Mouse (Mus musculus): Measurements from ENCODE around the gene Sertad1. TPM values are rescaled to one million over a fixed set of nuclear protein-coding genes. Genes with fewer than 3 reads are reported as not detected.

Sertad1 gene
- polyA plus RNA-seq, 1 experiment from 2014 or later = 36.7 TPM

DNA sequence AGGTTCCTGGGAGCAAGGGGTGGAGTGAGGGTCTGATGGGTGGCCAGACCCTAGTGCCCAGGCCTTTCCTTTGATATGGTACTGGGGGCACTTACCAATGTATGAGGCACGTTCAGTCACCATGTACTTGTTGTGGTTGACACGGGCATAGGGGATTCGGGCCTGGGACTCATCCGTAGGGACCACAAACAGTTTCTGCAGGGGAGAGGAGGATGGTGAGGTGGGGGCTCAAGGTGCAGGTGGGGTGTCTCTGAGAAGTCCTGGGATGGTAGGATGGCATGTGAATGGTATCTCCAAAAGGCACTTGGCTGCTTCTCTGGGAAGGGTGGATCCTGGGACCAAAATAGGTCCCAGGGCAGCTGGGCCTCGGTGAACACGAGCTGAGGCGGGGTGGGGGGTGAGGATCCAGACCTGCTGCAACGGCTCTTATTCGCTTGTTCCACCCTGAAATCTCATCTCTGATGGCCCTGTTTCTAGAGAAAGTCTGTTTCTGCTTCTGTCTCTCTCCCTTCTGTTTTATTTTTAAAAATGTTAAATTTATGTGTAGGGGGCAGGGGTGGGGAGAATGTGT lies 45.9 kb downstream of the Sertad1 start:
- Histone ChIP-seq H3K4me1 (no peaks in the 10 kb centered on the region), H3K27ac (no peak overlapping the region), H3K27me3 (replicated peaks) (no peaks in the 10 kb centered on the region), H3K9ac (no peak overlapping the region), H3K4me3 (replicated peaks) (no peak overlapping the region), H3K36me3 (peaks cover 15% of the 10 kb centered on the region), H3K9me3 (no peaks in the 10 kb centered on the region), H3K4me2 (no peak overlapping the region)
- WGBS = 92% methylated on average over 9 of the region's 9 CpGs
- ATAC-seq (ENCODE audit: insufficient read depth, low FRiP score, low read depth) = no peak

DNA sequence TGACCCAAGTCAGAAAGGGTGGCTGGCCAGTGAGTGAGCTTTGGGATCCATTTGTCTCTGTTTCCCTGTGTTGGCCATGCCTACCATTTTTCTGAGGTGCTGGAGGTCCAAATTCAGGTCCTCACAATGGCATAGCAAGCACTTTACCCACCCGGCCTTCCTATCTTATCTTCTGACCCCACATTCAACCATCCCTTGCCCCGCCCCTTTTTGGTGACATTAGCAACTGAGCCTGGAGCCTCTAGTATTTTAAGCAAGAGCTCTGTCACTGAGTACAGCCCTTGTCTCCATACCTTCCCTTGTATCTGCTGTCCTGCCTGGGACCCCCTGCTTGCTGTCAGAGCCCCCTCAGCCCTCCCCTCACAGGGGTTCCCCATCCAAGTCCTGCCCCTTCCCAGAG lies 48.7 kb downstream of the Sertad1 start:
- no peaks in the 10 kb centered on the region for H3K9me3 ChIP-seq
- no peak overlapping the region for H3K9ac ChIP-seq
- no peak overlapping the region for H3K4me2 ChIP-seq
- peaks cover 15% of the 10 kb centered on the region for H3K36me3 ChIP-seq
- peak; percentile 36; the same call in 1 of the 2 replicates for ATAC-seq (ENCODE audit: insufficient read depth, low FRiP score, low read depth)
- H3K4me3 ChIP-seq (replicated peaks) = no peak overlapping the region
- no peak overlapping the region for H3K27ac ChIP-seq
- H3K27me3 ChIP-seq (replicated peaks) = no peaks in the 10 kb centered on the region
- no peaks in the 10 kb centered on the region for H3K4me1 ChIP-seq
- 64% methylated on average over 2 of the region's 2 CpGs for WGBS

DNA sequence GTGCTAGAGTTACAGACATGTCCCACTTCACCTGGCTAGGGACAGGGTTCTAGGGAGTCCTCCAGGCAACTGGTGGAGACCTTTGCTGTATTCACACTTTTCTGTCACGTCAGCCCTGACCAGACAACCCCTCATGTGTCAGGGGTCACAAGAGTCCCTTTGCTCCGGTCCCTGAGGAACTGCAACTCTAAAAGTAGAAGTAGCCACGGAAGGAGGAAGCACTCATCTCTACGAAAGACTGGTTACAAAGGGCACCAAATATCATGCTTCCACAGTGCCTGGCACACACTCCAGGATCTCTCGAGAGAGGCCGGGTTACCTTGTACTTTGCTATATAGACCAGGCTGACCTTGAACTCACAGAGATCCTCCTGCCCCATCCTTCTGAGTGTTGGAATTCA lies 49.9 kb downstream of the Sertad1 start:
- H3K4me1 ChIP-seq = 0 out of 2 replicates have a peak, but pooled peaks cover 4% of the 10 kb centered on the region
- no peak overlapping the region for H3K4me3 ChIP-seq (replicated peaks)
- ATAC-seq (ENCODE audit: insufficient read depth, low FRiP score, low read depth) = no peak
- H3K9ac ChIP-seq = no peak overlapping the region
- no peaks in the 10 kb centered on the region for H3K9me3 ChIP-seq
- H3K36me3 ChIP-seq = peaks cover 15% of the 10 kb centered on the region
- no peaks in the 10 kb centered on the region for H3K27me3 ChIP-seq (replicated peaks)
- H3K27ac ChIP-seq = no peak overlapping the region
- WGBS = 86% methylated on average over 6 of the region's 6 CpGs
- H3K4me2 ChIP-seq = no peak overlapping the region

DNA sequence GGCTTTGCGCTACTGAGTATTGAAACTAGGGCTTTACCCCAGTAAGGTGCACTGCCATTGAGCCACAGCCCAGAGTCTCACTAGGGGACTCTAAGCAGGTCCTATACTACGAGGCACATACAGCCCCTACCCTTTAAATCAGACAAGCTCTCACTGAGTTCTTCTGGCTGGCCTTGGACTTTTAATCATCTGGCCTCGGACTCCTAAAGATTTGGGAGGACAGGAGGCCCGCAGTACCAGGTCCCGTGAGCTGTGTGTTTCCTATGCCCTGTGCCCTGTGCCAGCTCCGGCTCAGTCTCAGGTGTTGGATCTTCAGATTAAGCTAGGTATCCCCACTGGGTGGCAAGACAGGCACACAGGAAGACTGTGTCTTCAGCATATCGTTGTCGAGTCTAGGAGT lies 51.3 kb downstream of the Sertad1 start:
- WGBS = 90% methylated on average over 8 of the region's 8 CpGs
- H3K4me1 ChIP-seq = 0 out of 2 replicates have a peak, but pooled peaks cover 5% of the 10 kb centered on the region
- no peaks in the 10 kb centered on the region for H3K9me3 ChIP-seq
- H3K4me2 ChIP-seq = no peak overlapping the region
- ATAC-seq (ENCODE audit: insufficient read depth, low FRiP score, low read depth) = no peak
- H3K4me3 ChIP-seq (replicated peaks) = no peak overlapping the region
- H3K27me3 ChIP-seq (replicated peaks) = no peaks in the 10 kb centered on the region
- H3K9ac ChIP-seq = no peak overlapping the region
- H3K36me3 ChIP-seq = peaks cover 11% of the 10 kb centered on the region
- H3K27ac ChIP-seq = no peak overlapping the region

DNA sequence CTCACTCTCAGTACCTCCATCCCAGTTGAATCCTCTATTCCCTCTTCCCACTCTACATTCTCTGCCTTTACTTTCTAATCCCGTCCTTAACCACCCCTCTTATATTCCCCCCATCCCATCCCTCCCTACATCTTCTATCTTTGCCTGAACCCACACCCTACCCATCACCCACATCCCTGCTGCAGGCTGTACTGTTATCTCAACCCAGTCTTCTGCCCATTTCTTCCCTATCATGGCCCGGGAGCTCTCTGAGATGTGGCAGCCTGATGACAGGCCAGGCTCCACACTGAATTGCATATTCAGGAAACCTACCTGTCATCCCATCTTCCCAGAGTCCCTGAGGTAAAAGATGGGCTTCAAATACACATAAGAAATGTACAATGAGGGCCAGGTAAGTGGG lies 52.1 kb downstream of the Sertad1 start:
- peaks cover 11% of the 10 kb centered on the region for H3K36me3 ChIP-seq
- ATAC-seq (ENCODE audit: insufficient read depth, low FRiP score, low read depth) = no peak
- H3K9me3 ChIP-seq = no peaks in the 10 kb centered on the region
- H3K4me1 ChIP-seq = 0 out of 2 replicates have a peak, but pooled peaks cover 5% of the 10 kb centered on the region
- no peak overlapping the region for H3K27ac ChIP-seq
- H3K4me3 ChIP-seq (replicated peaks) = no peak overlapping the region
- H3K27me3 ChIP-seq (replicated peaks) = no peaks in the 10 kb centered on the region
- 82% methylated on average over 2 of the region's 2 CpGs for WGBS
- no peak overlapping the region for H3K9ac ChIP-seq
- no peak overlapping the region for H3K4me2 ChIP-seq

Other genes starting within 250 kb of the Sertad1 start
- gene Numbl, start 228.5 kb upstream of the Sertad1 start, polyA plus RNA-seq (2015; fragmentation: Nextera tagmentation; extraction: Ambion mirVana) = 22.7 and 23.4 TPM in 2 replicates
- 154 and 161 TPM in 2 replicates for gene Ltbp4, start 149.2 kb upstream of the Sertad1 start, polyA plus RNA-seq (2015; fragmentation: Nextera tagmentation; extraction: Ambion mirVana)
- gene Shkbp1, start 130.9 kb upstream of the Sertad1 start, polyA plus RNA-seq (2015; fragmentation: Nextera tagmentation; extraction: Ambion mirVana) = 38.8 and 43.7 TPM in 2 replicates
- gene Gm20479, start 129.5 kb upstream of the Sertad1 start, polyA plus RNA-seq (2015; fragmentation: Nextera tagmentation; extraction: Ambion mirVana) = 0.62 and 1.7 TPM in 2 replicates
- 0.45 and 0.58 TPM in 2 replicates for gene Sptbn4, start 39.2 kb upstream of the Sertad1 start, polyA plus RNA-seq (2015; fragmentation: Nextera tagmentation; extraction: Ambion mirVana)
- 86.6 and 133 TPM in 2 replicates for gene Blvrb, start 38.9 kb upstream of the Sertad1 start, polyA plus RNA-seq (2015; fragmentation: Nextera tagmentation; extraction: Ambion mirVana)
- 29.3 and 35.1 TPM in 2 replicates for gene Sertad3, start 13.1 kb upstream of the Sertad1 start, polyA plus RNA-seq (2015; fragmentation: Nextera tagmentation; extraction: Ambion mirVana)
- 3.1 and 3.5 TPM in 2 replicates for gene Prx, start 12.4 kb downstream of the Sertad1 start, polyA plus RNA-seq (2015; fragmentation: Nextera tagmentation; extraction: Ambion mirVana)
- 0.67 and 0.86 TPM in 2 replicates for gene Hipk4, start 36.4 kb downstream of the Sertad1 start, polyA plus RNA-seq (2015; fragmentation: Nextera tagmentation; extraction: Ambion mirVana)
- gene Pld3, start 66.3 kb downstream of the Sertad1 start, polyA plus RNA-seq (2015; fragmentation: Nextera tagmentation; extraction: Ambion mirVana) = 77.5 and 81.0 TPM in 2 replicates
- gene 2310022A10Rik, start 66.3 kb downstream of the Sertad1 start, polyA plus RNA-seq (2015; fragmentation: Nextera tagmentation; extraction: Ambion mirVana) = 21.0 and 23.4 TPM in 2 replicates
- 77.7 and 82.3 TPM in 2 replicates for gene Akt2, start 104.6 kb downstream of the Sertad1 start, polyA plus RNA-seq (2015; fragmentation: Nextera tagmentation; extraction: Ambion mirVana)
- 1.6 and 1.8 TPM in 2 replicates for gene Ttc9b, start 167.0 kb downstream of the Sertad1 start, polyA plus RNA-seq (2015; fragmentation: Nextera tagmentation; extraction: Ambion mirVana)
- 7.1 and 8.3 TPM in 2 replicates for gene Map3k10, start 187.7 kb downstream of the Sertad1 start, polyA plus RNA-seq (2015; fragmentation: Nextera tagmentation; extraction: Ambion mirVana)
- 2.9 and 4.2 TPM in 2 replicates for gene Zfp607b, start 202.4 kb downstream of the Sertad1 start, polyA plus RNA-seq (2015; fragmentation: Nextera tagmentation; extraction: Ambion mirVana)
- 27.1 and 30.8 TPM in 2 replicates for gene Zfp60, start 244.5 kb downstream of the Sertad1 start, polyA plus RNA-seq (2015; fragmentation: Nextera tagmentation; extraction: Ambion mirVana)